Mouse (Mus musculus): Measurements from ENCODE around the gene Senp6. TPM values are rescaled to one million over a fixed set of nuclear protein-coding genes. Genes with fewer than 3 reads are reported as not detected.

The Senp6 gene
- polyA plus RNA-seq, 2 experiments = 14.6 to 15.2 TPM

GRCm38 (mm10) chr9:80171241-80171640 is 104.5 kb downstream of the Senp6 start:
- Histone ChIP-seq H3K9me3 (ENCODE audit: control insufficient read depth, low read length) (no peaks in the 10 kb centered on the region), H3K4me3 (ENCODE audit: insufficient read depth in 1 of 2, low read depth in 2 of 2, low read length in 2 of 2) (no peak overlapping the region), H3K4me1 (replicated peaks; ENCODE audit: control insufficient read depth in 2 of 2, insufficient read depth in 2 of 2, low read length in 1 of 2) (peaks cover 0 to 2% of the 10 kb centered on the region in 2 experiments; a peak in 1 of 4 replicates), H3K36me3 (replicated peaks; ENCODE audit: control insufficient read depth, insufficient read depth, low read depth) (no peaks in the 10 kb centered on the region), H3K9ac (replicated peaks) (no peak overlapping the region), H3K27me3 (ENCODE audit: control insufficient read depth, insufficient read depth, low read length) (no peaks in the 10 kb centered on the region), H3K27ac (no peak overlapping the region), H3K4me2 (ENCODE audit: low read depth) (no peak overlapping the region)
- no peak for DNase-seq (ENCODE audit: low read depth in 3 of 3, low spot score in 3 of 3)
- ATAC-seq (ENCODE audit: insufficient read depth) = no peak
- no peak for TF ChIP-seq CTCF (IDR thresholded peaks at IDR 0.05; ENCODE audit: low read depth)
- TF ChIP-seq EP300 (IDR thresholded peaks at IDR 0.05; ENCODE audit: low read depth) = no peak

GRCm38 (mm10) chr9:80172396-80173222 is 105.9 kb downstream of the Senp6 start:
- no peak for ATAC-seq (ENCODE audit: insufficient read depth)
- H3K4me3 ChIP-seq (ENCODE audit: insufficient read depth in 1 of 2, low read depth in 2 of 2, low read length in 2 of 2) = no peak overlapping the region
- WGBS (ENCODE audit: insufficient replicate concordance) = 61% methylated on average over 8 of the region's 8 CpGs
- no peaks in the 10 kb centered on the region for H3K36me3 ChIP-seq (replicated peaks; ENCODE audit: control insufficient read depth, insufficient read depth, low read depth)
- no peak overlapping the region for H3K4me2 ChIP-seq (ENCODE audit: low read depth)
- H3K9me3 ChIP-seq (ENCODE audit: control insufficient read depth, low read length) = no peaks in the 10 kb centered on the region
- no peak overlapping the region for H3K9ac ChIP-seq (replicated peaks)
- H3K27me3 ChIP-seq (ENCODE audit: control insufficient read depth, insufficient read depth, low read length) = no peaks in the 10 kb centered on the region
- DNase-seq (ENCODE audit: low read depth in 3 of 3, low spot score in 3 of 3) = no peak
- TF ChIP-seq CTCF (IDR thresholded peaks at IDR 0.05; ENCODE audit: low read depth) (no peak), EP300 (IDR thresholded peaks at IDR 0.05; ENCODE audit: low read depth) (no peak)
- peaks cover 0 to 3% of the 10 kb centered on the region in 2 experiments; a peak in 2 of 4 replicates for H3K4me1 ChIP-seq (replicated peaks; ENCODE audit: control insufficient read depth in 2 of 2, insufficient read depth in 2 of 2, low read length in 1 of 2)
- no peak overlapping the region for H3K27ac ChIP-seq

GRCm38 (mm10) chr9:80173629-80174028 is 106.9 kb downstream of the Senp6 start:
- no peaks in the 10 kb centered on the region for H3K9me3 ChIP-seq (ENCODE audit: control insufficient read depth, low read length)
- H3K9ac ChIP-seq (replicated peaks) = no peak overlapping the region
- no peaks in the 10 kb centered on the region for H3K27me3 ChIP-seq (ENCODE audit: control insufficient read depth, insufficient read depth, low read length)
- H3K4me1 ChIP-seq (replicated peaks; ENCODE audit: control insufficient read depth in 2 of 2, insufficient read depth in 2 of 2, low read length in 1 of 2) = peaks cover 0 to 3% of the 10 kb centered on the region in 2 experiments; a peak in 2 of 4 replicates
- TF ChIP-seq CTCF (IDR thresholded peaks at IDR 0.05; ENCODE audit: low read depth) = no peak
- TF ChIP-seq EP300 (IDR thresholded peaks at IDR 0.05; ENCODE audit: low read depth) = no peak
- no peak overlapping the region for H3K4me2 ChIP-seq (ENCODE audit: low read depth)
- no peaks in the 10 kb centered on the region for H3K36me3 ChIP-seq (replicated peaks; ENCODE audit: control insufficient read depth, insufficient read depth, low read depth)
- DNase-seq (ENCODE audit: low read depth in 3 of 3, low spot score in 3 of 3) (no peak), ATAC-seq (ENCODE audit: insufficient read depth) (no peak)
- no peak overlapping the region for H3K4me3 ChIP-seq (ENCODE audit: insufficient read depth in 1 of 2, low read depth in 2 of 2, low read length in 2 of 2)
- 63% methylated on average over 9 of the region's 9 CpGs for WGBS (ENCODE audit: insufficient replicate concordance)
- H3K27ac ChIP-seq = no peak overlapping the region

- H3K9me3 ChIP-seq (ENCODE audit: control insufficient read depth, low read length) = no peaks in the 10 kb centered on the region
- no peak overlapping the region for H3K4me3 ChIP-seq (ENCODE audit: insufficient read depth in 1 of 2, low read depth in 2 of 2, low read length in 2 of 2)
- H3K4me2 ChIP-seq (ENCODE audit: low read depth) = no peak overlapping the region
- ATAC-seq (ENCODE audit: insufficient read depth) (no peak), DNase-seq (ENCODE audit: low read depth in 3 of 3, low spot score in 3 of 3) (no peak)
- no peaks in the 10 kb centered on the region for H3K36me3 ChIP-seq (replicated peaks; ENCODE audit: control insufficient read depth, insufficient read depth, low read depth)
- no peak overlapping the region for H3K9ac ChIP-seq (replicated peaks)
- 55% methylated on average over 13 of the region's 13 CpGs for WGBS (ENCODE audit: insufficient replicate concordance)
- no peaks in the 10 kb centered on the region for H3K27me3 ChIP-seq (ENCODE audit: control insufficient read depth, insufficient read depth, low read length)
- TF ChIP-seq CTCF (IDR thresholded peaks at IDR 0.05; ENCODE audit: low read depth) (no peak), EP300 (IDR thresholded peaks at IDR 0.05; ENCODE audit: low read depth) (no peak)
- H3K27ac ChIP-seq = no peak overlapping the region
- H3K4me1 ChIP-seq (replicated peaks; ENCODE audit: control insufficient read depth in 2 of 2, insufficient read depth in 2 of 2, low read length in 1 of 2) = peaks cover 0 to 3% of the 10 kb centered on the region in 2 experiments; a peak in 2 of 4 replicates
These were observed 110.2 kb downstream of the Senp6 start for GRCm38 (mm10) chr9:80176696-80177478.

- no peak overlapping the region for H3K27ac ChIP-seq
- ATAC-seq (ENCODE audit: insufficient read depth) = no peak
- no peak overlapping the region for H3K9ac ChIP-seq (replicated peaks)
- 69% methylated on average over 2 of the region's 2 CpGs for WGBS (ENCODE audit: insufficient replicate concordance)
- no peaks in the 10 kb centered on the region for H3K27me3 ChIP-seq (ENCODE audit: control insufficient read depth, insufficient read depth, low read length)
- peaks cover 0 to 3% of the 10 kb centered on the region in 2 experiments; a peak in 2 of 4 replicates for H3K4me1 ChIP-seq (replicated peaks; ENCODE audit: control insufficient read depth in 2 of 2, insufficient read depth in 2 of 2, low read length in 1 of 2)
- H3K36me3 ChIP-seq (replicated peaks; ENCODE audit: control insufficient read depth, insufficient read depth, low read depth) = no peaks in the 10 kb centered on the region
- no peak overlapping the region for H3K4me2 ChIP-seq (ENCODE audit: low read depth)
- no peak for TF ChIP-seq CTCF (IDR thresholded peaks at IDR 0.05; ENCODE audit: low read depth)
- TF ChIP-seq EP300 (IDR thresholded peaks at IDR 0.05; ENCODE audit: low read depth) = no peak
- H3K4me3 ChIP-seq (ENCODE audit: insufficient read depth in 1 of 2, low read depth in 2 of 2, low read length in 2 of 2) = no peak overlapping the region
- no peak for DNase-seq (ENCODE audit: low read depth in 3 of 3, low spot score in 3 of 3)
- no peaks in the 10 kb centered on the region for H3K9me3 ChIP-seq (ENCODE audit: control insufficient read depth, low read length)
These were observed 112.0 kb downstream of the Senp6 start for GRCm38 (mm10) chr9:80178670-80179069.

Measured in liver, embryonic 14.5 days (tissue).